8 mouse cellular contexts compared by ENCODE assay signal in the genomic region with DNA sequence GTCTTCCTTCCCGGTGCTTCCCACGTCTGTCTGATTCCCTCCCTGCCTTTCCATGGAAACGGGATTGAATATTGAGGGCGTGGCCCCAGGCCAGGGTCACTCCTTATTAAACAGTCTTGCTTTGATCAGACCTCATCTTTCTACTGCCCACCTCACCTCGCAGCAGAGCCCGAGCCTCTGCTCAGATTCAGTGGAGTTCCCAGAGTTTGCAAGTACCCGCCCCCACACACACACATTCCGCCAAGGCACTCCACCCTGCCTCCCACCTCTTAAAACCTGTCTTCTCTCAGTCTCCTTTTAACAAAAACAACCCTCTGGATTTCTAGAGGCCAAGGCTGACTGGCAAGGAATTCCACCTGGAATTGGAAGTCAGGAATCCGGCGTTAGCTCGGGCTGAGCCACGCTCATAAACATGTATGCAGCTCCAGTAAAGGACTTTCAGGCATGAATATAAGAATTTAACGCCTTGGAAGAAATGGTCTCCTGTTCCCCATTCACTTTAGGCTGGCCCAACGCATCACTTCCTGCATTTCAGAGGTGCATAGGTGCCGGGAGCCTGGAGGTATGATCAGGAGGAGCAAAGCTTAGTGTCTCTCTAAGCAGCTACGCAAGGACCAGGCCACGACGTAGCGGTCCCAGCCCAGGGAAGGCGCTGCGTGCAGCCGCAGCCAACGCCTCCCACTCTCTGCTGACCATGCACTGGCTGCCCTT. TPM values are rescaled to one million over a fixed set of nuclear protein-coding genes. Genes with fewer than 3 reads are reported as not detected.
A peak's percentile ranks its signal among the peaks of the same experiment; 100 is the strongest.
DNase-seq lines count a peak whose midpoint lies in the region; ATAC-seq and TF ChIP-seq lines count a peak whose summit lies in the region.

No protein-coding gene starts in this region.

- peak; percentile 38 to 63 for DNase-seq in kidney, postnatal 4 days
- no peak for DNase-seq in kidney, adult 8-10 months
- no peak for DNase-seq in liver, postnatal 0 days
- DNase-seq in gastrocnemius, adult 18-20 months (ENCODE audit: low spot score) = no peak
- no peak for DNase-seq in lung, adult 2 months

- TF ChIP-seq EP300 in liver, postnatal 0 days (IDR thresholded peaks at IDR 0.05; ENCODE audit: low read depth) = no peak

- no peak for TF ChIP-seq POLR2A in cortical plate, adult 2 months (IDR thresholded peaks at IDR 0.05; ENCODE audit: extremely low read depth, insufficient read depth, low read length)
- TF ChIP-seq POLR2A in lung, adult 2 months (IDR thresholded peaks at IDR 0.05; ENCODE audit: borderline replicate concordance, extremely low read depth, low read depth, low read length) = no peak

- H3K27ac ChIP-seq in cortical plate, adult 2 months (ENCODE audit: insufficient read depth, low read length) = peak overlapping the region; percentile 11; the same call in 1 of the 2 replicates
- H3K27ac ChIP-seq in heart, embryonic 16.5 days (ENCODE audit: low read length) = peak overlapping the region; percentile 18; the same call in 1 of the 2 replicates
- H3K27ac ChIP-seq in liver, postnatal 0 days (ENCODE audit: low read depth) = no peak overlapping the region

- no peaks in the 10 kb centered on the region for H3K4me1 ChIP-seq in cortical plate, adult 2 months (ENCODE audit: control insufficient read depth, insufficient read depth, low read length)
- H3K4me1 ChIP-seq in heart, embryonic 16.5 days (ENCODE audit: control insufficient read depth, insufficient read depth, low read length) = peaks cover 42% of the 10 kb centered on the region
- peaks cover 29% of the 10 kb centered on the region for H3K4me1 ChIP-seq in liver, postnatal 0 days (ENCODE audit: insufficient read depth)
- H3K4me1 ChIP-seq in lung, adult 2 months (ENCODE audit: control insufficient read depth, insufficient read depth, low read length) = peaks cover 6% of the 10 kb centered on the region; the same call in 1 of the 2 replicates

- peaks cover 43% of the 10 kb centered on the region for H3K27me3 ChIP-seq in heart, embryonic 16.5 days (ENCODE audit: control insufficient read depth, insufficient read depth, low read length)
- H3K27me3 ChIP-seq in liver, postnatal 0 days (ENCODE audit: insufficient read depth, low read length) = peaks cover 60% of the 10 kb centered on the region

- TF ChIP-seq CTCF in cortical plate, adult 2 months (IDR thresholded peaks at IDR 0.05; ENCODE audit: extremely low read depth, insufficient read depth, low read length) = no peak
- TF ChIP-seq CTCF in liver, postnatal 0 days (IDR thresholded peaks at IDR 0.05; ENCODE audit: low read depth) = no peak
- no peak for TF ChIP-seq CTCF in lung, adult 2 months (IDR thresholded peaks at IDR 0.05; ENCODE audit: insufficient read depth, low read length)

- peak overlapping the region; percentile 72 for H3K9ac ChIP-seq in heart, embryonic 16.5 days (ENCODE audit: low read length)
- no peak overlapping the region for H3K9ac ChIP-seq in liver, postnatal 0 days (replicated peaks)

- peak overlapping the region; percentile 99 for H3K4me2 ChIP-seq in heart, embryonic 16.5 days (ENCODE audit: low read depth, low read length)
- peak overlapping the region; percentile 76; the same call in 1 of the 2 replicates for H3K4me2 ChIP-seq in liver, postnatal 0 days (ENCODE audit: low read depth, low read length)

- no peaks in the 10 kb centered on the region for H3K9me3 ChIP-seq in heart, embryonic 16.5 days (replicated peaks; ENCODE audit: control insufficient read depth, low read length)
- no peaks in the 10 kb centered on the region for H3K9me3 ChIP-seq in liver, postnatal 0 days (ENCODE audit: low read length)

- H3K4me3 ChIP-seq in cortical plate, adult 2 months (ENCODE audit: insufficient read depth, low read length) = peak overlapping the region; percentile 43
- H3K4me3 ChIP-seq in heart, embryonic 16.5 days (ENCODE audit: low read length) = peak overlapping the region; percentile 62
- peak overlapping the region; percentile 46 for H3K4me3 ChIP-seq in liver, postnatal 0 days (ENCODE audit: low read depth, low read length)
- H3K4me3 ChIP-seq in lung, adult 2 months (replicated peaks; ENCODE audit: extremely low read depth, low read depth, low read length) = no peak overlapping the region

- 9% methylated on average over 23 of the region's 23 CpGs for WGBS in heart, embryonic 16.5 days
- WGBS in liver, postnatal 0 days (ENCODE audit: insufficient replicate concordance) = 8% methylated on average over 23 of the region's 23 CpGs
- 8% methylated on average over 23 of the region's 23 CpGs for WGBS in lung, adult 2 months

- no peaks in the 10 kb centered on the region for H3K36me3 ChIP-seq in heart, embryonic 16.5 days (ENCODE audit: control insufficient read depth, insufficient read depth)
- no peaks in the 10 kb centered on the region for H3K36me3 ChIP-seq in liver, postnatal 0 days (replicated peaks; ENCODE audit: insufficient read depth, low read length)

- no peak for ATAC-seq in heart, embryonic 16.5 days (replicated peaks; ENCODE audit: extremely low read depth, insufficient read depth, low FRiP score)
- no peak for ATAC-seq in liver, postnatal 0 days
- no peak for ATAC-seq in megakaryocyte-erythroid progenitor cell, adult 5-6 weeks (replicated peaks; ENCODE audit: low FRiP score, low TSS enrichment, poor library complexity, severe bottlenecking)

RNA-seq across cellular contexts. Expression of gene Rpp25, which starts 0.8 kb away (rescaled TPM):
- polyA plus RNA-seq in cortical plate, adult 2 months (2012; rRNA removed) = 15.1 and 16.0 TPM in 2 replicates
- 11.5 and 15.9 TPM in 2 replicates for polyA plus RNA-seq in heart, embryonic 16.5 days (2015; fragmentation: Nextera tagmentation; extraction: Ambion mirVana)
- polyA plus RNA-seq in liver, postnatal 0 days (2015; fragmentation: Nextera tagmentation; extraction: Ambion mirVana) = 0.48 and 0.67 TPM in 2 replicates
- not detected in 2 replicates for total RNA-seq in megakaryocyte-erythroid progenitor cell, adult 5-6 weeks (2014; fragmentation: Nextera tagmentation)
- not detected in 2 replicates for total RNA-seq in megakaryocyte-erythroid progenitor cell, adult 5-6 weeks (2017)
- total RNA-seq in gastrocnemius, adult 18-20 months (2021) = not detected
- polyA plus RNA-seq in lung, adult 2 months (2012; rRNA removed) = 1.6 and 2.0 TPM in 2 replicates

RNA-seq across cellular contexts. Expression of gene Cox5a, which starts 18.0 kb away (rescaled TPM):
- 384 and 401 TPM in 2 replicates for polyA plus RNA-seq in cortical plate, adult 2 months (2012; rRNA removed)
- polyA plus RNA-seq in heart, embryonic 16.5 days (2015; fragmentation: Nextera tagmentation; extraction: Ambion mirVana) = 1,790 and 1,803 TPM in 2 replicates
- polyA plus RNA-seq in liver, postnatal 0 days (2015; fragmentation: Nextera tagmentation; extraction: Ambion mirVana) = 761 and 777 TPM in 2 replicates
- total RNA-seq in megakaryocyte-erythroid progenitor cell, adult 5-6 weeks (2014; fragmentation: Nextera tagmentation) = 479 and 484 TPM in 2 replicates
- total RNA-seq in megakaryocyte-erythroid progenitor cell, adult 5-6 weeks (2017) = 60.4 and 80.0 TPM in 2 replicates
- total RNA-seq in gastrocnemius, adult 18-20 months (2021) = 1,000 to 10,000 TPM; 1,174 to 1,300 TPM
- 166 and 181 TPM in 2 replicates for polyA plus RNA-seq in lung, adult 2 months (2012; rRNA removed)

RNA-seq across cellular contexts. Expression of gene Fam219b, which starts 34.3 kb away (rescaled TPM):
- polyA plus RNA-seq in cortical plate, adult 2 months (2012; rRNA removed) = 9.5 and 10.9 TPM in 2 replicates
- polyA plus RNA-seq in heart, embryonic 16.5 days (2015; fragmentation: Nextera tagmentation; extraction: Ambion mirVana) = 12.7 and 13.4 TPM in 2 replicates
- polyA plus RNA-seq in liver, postnatal 0 days (2015; fragmentation: Nextera tagmentation; extraction: Ambion mirVana) = 4.6 and 5.1 TPM in 2 replicates
- 12.1 and 12.7 TPM in 2 replicates for total RNA-seq in megakaryocyte-erythroid progenitor cell, adult 5-6 weeks (2014; fragmentation: Nextera tagmentation)
- total RNA-seq in megakaryocyte-erythroid progenitor cell, adult 5-6 weeks (2017) = 9.2 and 10.0 TPM in 2 replicates
- 1 to 10 TPM; 5.6 to 6.3 TPM for total RNA-seq in gastrocnemius, adult 18-20 months (2021)
- 9.5 and 16.9 TPM in 2 replicates for polyA plus RNA-seq in lung, adult 2 months (2012; rRNA removed)

RNA-seq across cellular contexts. Expression of gene Scamp5, which starts 35.2 kb away (rescaled TPM):
- 376 and 379 TPM in 2 replicates for polyA plus RNA-seq in cortical plate, adult 2 months (2012; rRNA removed)
- polyA plus RNA-seq in heart, embryonic 16.5 days (2015; fragmentation: Nextera tagmentation; extraction: Ambion mirVana) = 7.9 TPM in 2 replicates
- polyA plus RNA-seq in liver, postnatal 0 days (2015; fragmentation: Nextera tagmentation; extraction: Ambion mirVana) = 6.5 and 8.4 TPM in 2 replicates
- total RNA-seq in megakaryocyte-erythroid progenitor cell, adult 5-6 weeks (2014; fragmentation: Nextera tagmentation) = not detected in 2 replicates
- not detected in 2 replicates for total RNA-seq in megakaryocyte-erythroid progenitor cell, adult 5-6 weeks (2017)
- 1 to 10 TPM in 1 of 2 experiments, under 1 TPM in 1; 0.98 to 1.2 TPM for total RNA-seq in gastrocnemius, adult 18-20 months (2021)
- polyA plus RNA-seq in lung, adult 2 months (2012; rRNA removed) = 10.9 and 12.0 TPM in 2 replicates

RNA-seq across cellular contexts. Expression of gene Mpi, which starts 49.5 kb away (rescaled TPM):
- polyA plus RNA-seq in cortical plate, adult 2 months (2012; rRNA removed) = 101 and 102 TPM in 2 replicates
- polyA plus RNA-seq in heart, embryonic 16.5 days (2015; fragmentation: Nextera tagmentation; extraction: Ambion mirVana) = 89.8 and 95.6 TPM in 2 replicates
- polyA plus RNA-seq in liver, postnatal 0 days (2015; fragmentation: Nextera tagmentation; extraction: Ambion mirVana) = 7.3 and 8.2 TPM in 2 replicates
- total RNA-seq in megakaryocyte-erythroid progenitor cell, adult 5-6 weeks (2014; fragmentation: Nextera tagmentation) = 13.5 and 16.6 TPM in 2 replicates
- 6.6 and 6.7 TPM in 2 replicates for total RNA-seq in megakaryocyte-erythroid progenitor cell, adult 5-6 weeks (2017)
- 10 to 100 TPM; 75.0 to 76.2 TPM for total RNA-seq in gastrocnemius, adult 18-20 months (2021)
- 18.1 and 28.4 TPM in 2 replicates for polyA plus RNA-seq in lung, adult 2 months (2012; rRNA removed)

Comparison
In these comparisons a context has a peak if more than half of its experiments do, and no peak if none do; other contexts are left out.
1. DNase-seq: peak in kidney, postnatal 4 days (2 of 2); none in kidney, adult 8-10 months (0 of 2), liver, postnatal 0 days (single experiment), gastrocnemius, adult 18-20 months (single experiment) and lung, adult 2 months (single experiment).